Mouse (Mus musculus): ENCODE results near the gene Cald1. TPM values are rescaled to one million over a fixed set of nuclear protein-coding genes. Genes with fewer than 3 reads are reported as not detected.

The Cald1 gene
- polyA plus RNA-seq, 1 experiment from 2014 or later: 173 TPM

DNA sequence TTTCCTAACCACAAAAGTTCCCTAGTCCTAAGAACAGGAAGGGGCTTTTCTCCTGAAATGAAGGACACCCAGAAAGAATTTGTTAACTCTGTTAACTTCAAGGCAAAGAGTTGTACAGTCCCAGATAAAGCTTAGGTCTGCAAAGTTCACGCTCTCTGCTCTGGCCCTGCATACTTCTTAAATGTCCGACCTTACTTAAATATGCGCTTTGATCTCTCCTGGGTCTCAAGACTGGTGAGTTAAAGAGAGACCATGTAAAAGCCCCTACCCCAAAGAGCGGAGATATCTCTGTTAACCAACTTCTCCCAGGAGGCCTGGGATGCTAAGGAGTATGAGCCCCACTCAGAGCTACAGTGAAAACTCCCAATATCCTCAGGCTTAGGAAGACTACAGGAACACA, 119.4 kb downstream of the Cald1 start:
- Histone ChIP-seq H3K36me3 (peaks cover 10% of the 10 kb centered on the region; the same call in 1 of the 2 replicates), H3K27me3 (replicated peaks) (no peaks in the 10 kb centered on the region), H3K4me2 (no peak overlapping the region), H3K9ac (peak overlapping the region; percentile 56; the same call in 1 of the 2 replicates), H3K27ac (replicated peaks) (peak overlapping the region; percentile 88), H3K4me3 (no peak overlapping the region), H3K4me1 (peaks cover 97% of the 10 kb centered on the region), H3K9me3 (no peaks in the 10 kb centered on the region)
- no peak for ATAC-seq (ENCODE audit: extremely low read depth, insufficient number of reproducible peaks, low FRiP score, low TSS enrichment)
- WGBS: 51% methylated on average over 4 of the region's 4 CpGs

DNA sequence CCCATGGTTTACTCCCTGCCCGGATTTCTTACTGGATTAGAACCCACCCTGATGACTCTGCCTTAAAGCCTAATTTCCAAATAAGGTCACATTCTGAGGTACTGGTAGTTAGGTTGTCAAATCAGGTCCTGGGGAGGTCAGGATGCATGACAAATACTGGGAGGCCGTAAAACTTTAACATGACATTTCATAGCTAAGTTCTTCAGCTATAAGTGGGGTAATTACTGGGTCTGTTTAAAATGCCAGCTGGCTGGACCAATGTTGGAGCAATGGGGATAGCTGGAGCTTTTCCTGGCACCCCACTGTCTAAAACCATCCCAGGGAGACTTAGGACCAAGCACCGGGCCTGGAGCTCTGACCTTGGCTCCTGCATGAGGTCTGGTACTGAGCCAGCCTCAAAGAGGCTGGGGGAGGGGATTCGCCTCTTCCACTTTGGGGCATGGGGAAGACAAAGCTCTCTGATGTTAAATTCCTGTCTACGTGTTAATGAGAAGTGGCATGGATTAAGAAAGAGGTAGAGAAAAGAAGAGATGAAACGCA, 120.9 kb downstream of the Cald1 start:
- H3K4me1 ChIP-seq: peaks cover 92% of the 10 kb centered on the region
- WGBS: 52% methylated on average over 6 of the region's 6 CpGs

DNA sequence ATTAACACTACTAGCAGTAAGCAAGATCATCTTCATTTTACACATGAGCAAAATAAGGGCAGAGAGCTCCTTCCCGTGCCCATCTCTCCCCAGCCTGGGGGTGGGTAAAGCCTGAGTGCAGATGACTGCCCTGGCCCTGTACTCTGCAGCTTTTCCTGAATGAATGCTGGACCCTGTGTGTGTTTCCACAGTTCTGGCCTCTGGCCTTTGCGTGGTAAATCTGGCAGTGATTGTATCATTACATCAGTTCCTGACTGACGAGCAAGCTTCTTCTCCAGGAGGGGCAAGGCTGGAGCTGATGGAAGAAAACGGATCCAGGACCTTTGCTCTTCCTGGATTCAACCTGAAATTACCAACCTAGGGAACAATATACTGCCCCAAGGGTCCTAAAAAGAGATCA, 122.1 kb downstream of the Cald1 start:
- no peak for ATAC-seq (ENCODE audit: extremely low read depth, insufficient number of reproducible peaks, low FRiP score, low TSS enrichment)
- Histone ChIP-seq H3K27me3 (replicated peaks) (no peaks in the 10 kb centered on the region), H3K4me2 (no peak overlapping the region), H3K27ac (replicated peaks) (peak overlapping the region; percentile 59), H3K36me3 (peaks cover 21% of the 10 kb centered on the region), H3K4me3 (no peak overlapping the region), H3K4me1 (peaks cover 82% of the 10 kb centered on the region), H3K9ac (no peak overlapping the region), H3K9me3 (0 out of 2 replicates have a peak, but pooled peaks cover 4% of the 10 kb centered on the region)
- 46% methylated on average over 4 of the region's 4 CpGs for WGBS

More for the DNA sequence above, 120.9 kb downstream of the Cald1 start:
- Histone ChIP-seq H3K4me2 (no peak overlapping the region), H3K27me3 (replicated peaks) (no peaks in the 10 kb centered on the region), H3K9ac (peak overlapping the region; percentile 38), H3K9me3 (no peaks in the 10 kb centered on the region), H3K36me3 (peaks cover 13% of the 10 kb centered on the region), H3K4me3 (no peak overlapping the region), H3K27ac (replicated peaks) (peak overlapping the region; percentile 88)
- ATAC-seq (ENCODE audit: extremely low read depth, insufficient number of reproducible peaks, low FRiP score, low TSS enrichment): no peak

DNA sequence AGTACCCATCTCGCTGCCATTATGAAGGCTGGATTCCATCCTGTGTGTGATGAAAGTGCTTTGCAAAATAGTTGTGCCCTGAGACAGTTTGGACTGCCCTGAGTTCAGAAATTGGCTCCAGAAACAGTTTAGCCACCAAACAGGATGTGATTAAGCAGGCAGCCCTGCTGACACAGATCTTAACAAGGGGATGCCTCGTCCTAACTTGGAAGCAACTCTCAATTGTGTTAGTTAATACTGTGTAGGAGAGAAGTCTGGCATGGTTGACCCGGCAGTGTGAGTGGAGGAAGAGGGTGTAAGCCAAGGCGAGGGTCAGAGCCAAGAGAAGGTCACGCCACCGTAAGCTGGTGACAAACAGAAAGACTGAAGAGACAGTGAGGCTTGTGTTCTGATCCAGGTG, 123.4 kb downstream of the Cald1 start:
- no peak for ATAC-seq (ENCODE audit: extremely low read depth, insufficient number of reproducible peaks, low FRiP score, low TSS enrichment)
- H3K4me1 ChIP-seq: peaks cover 79% of the 10 kb centered on the region

DNA sequence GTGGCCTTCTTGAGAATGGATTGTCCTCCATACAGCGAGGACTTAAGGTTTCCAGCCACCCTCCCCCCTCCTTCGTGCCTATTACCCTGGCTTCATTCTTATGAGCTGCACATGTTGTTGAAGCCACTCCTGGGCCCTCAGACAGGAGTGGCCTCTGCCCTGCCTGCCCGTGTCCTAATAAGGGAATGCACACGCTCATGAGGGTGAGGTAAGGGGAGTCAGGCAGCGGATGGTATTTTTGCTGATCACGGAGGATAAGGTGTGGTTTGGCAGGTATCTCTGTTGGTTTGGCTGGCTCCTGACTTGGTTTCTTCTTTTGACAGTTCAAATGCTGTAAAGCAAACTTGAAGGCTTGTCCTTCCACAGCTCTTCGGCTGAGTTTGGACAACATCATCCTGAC, 124.4 kb downstream of the Cald1 start:
- no peak; the same call in 1 of the 2 replicates for ATAC-seq (ENCODE audit: extremely low read depth, insufficient number of reproducible peaks, low FRiP score, low TSS enrichment)
- WGBS: 45% methylated on average over 7 of the region's 7 CpGs
- Histone ChIP-seq H3K9me3 (0 out of 2 replicates have a peak, but pooled peaks cover 4% of the 10 kb centered on the region), H3K4me1 (peaks cover 79% of the 10 kb centered on the region), H3K27me3 (replicated peaks) (no peaks in the 10 kb centered on the region), H3K36me3 (peaks cover 21% of the 10 kb centered on the region), H3K9ac (no peak overlapping the region), H3K4me3 (no peak overlapping the region), H3K4me2 (no peak overlapping the region), H3K27ac (replicated peaks) (peak overlapping the region; percentile 59)

More for the DNA sequence above, 123.4 kb downstream of the Cald1 start:
- WGBS: 49% methylated on average over 6 of the region's 6 CpGs
- peaks cover 21% of the 10 kb centered on the region for H3K36me3 ChIP-seq
- H3K27me3 ChIP-seq (replicated peaks): no peaks in the 10 kb centered on the region
- H3K4me3 ChIP-seq: no peak overlapping the region
- peak overlapping the region; percentile 59 for H3K27ac ChIP-seq (replicated peaks)
- H3K9ac ChIP-seq: peak overlapping the region; percentile 33
- no peak overlapping the region for H3K4me2 ChIP-seq
- 0 out of 2 replicates have a peak, but pooled peaks cover 4% of the 10 kb centered on the region for H3K9me3 ChIP-seq

DNA sequence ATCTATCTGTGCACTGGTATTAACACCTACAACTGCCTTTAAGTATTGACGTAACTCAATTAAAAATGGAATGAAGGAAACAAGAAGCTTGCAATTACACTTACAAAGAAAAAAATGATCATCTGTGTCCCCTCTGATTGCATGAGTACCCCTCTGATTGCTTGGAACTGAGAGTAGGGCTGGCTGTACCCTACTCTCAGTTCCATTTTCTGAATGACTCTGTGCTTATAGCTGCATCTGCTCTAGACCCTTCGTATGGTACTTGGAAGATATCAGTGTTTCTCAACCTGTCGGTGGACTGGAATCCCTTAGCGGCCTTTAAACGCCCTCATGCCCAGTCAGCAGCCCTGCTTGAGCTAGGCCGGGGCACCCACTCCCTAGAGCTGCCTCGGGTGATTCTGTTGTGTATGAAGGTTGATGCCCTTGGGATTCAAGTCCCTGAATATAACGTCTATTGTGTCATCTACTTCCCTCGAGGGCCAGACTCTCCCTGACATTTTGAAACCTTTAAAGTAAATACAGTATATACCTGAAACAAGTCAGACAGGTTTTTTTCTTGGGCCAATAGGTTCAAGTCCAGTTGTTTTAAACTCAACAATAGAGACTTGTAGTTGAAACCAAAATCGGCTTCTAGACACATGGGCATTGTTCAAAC, 125.1 kb downstream of the Cald1 start:
- no peak overlapping the region for H3K9ac ChIP-seq
- peaks cover 21% of the 10 kb centered on the region for H3K36me3 ChIP-seq
- ATAC-seq (ENCODE audit: extremely low read depth, insufficient number of reproducible peaks, low FRiP score, low TSS enrichment): no peak
- H3K27ac ChIP-seq (replicated peaks): peak overlapping the region; percentile 59
- 80% methylated on average over 10 of the region's 10 CpGs for WGBS
- no peak overlapping the region for H3K4me2 ChIP-seq
- H3K4me3 ChIP-seq: no peak overlapping the region
- H3K9me3 ChIP-seq: 0 out of 2 replicates have a peak, but pooled peaks cover 4% of the 10 kb centered on the region
- no peaks in the 10 kb centered on the region for H3K27me3 ChIP-seq (replicated peaks)
- peaks cover 78% of the 10 kb centered on the region for H3K4me1 ChIP-seq

DNA sequence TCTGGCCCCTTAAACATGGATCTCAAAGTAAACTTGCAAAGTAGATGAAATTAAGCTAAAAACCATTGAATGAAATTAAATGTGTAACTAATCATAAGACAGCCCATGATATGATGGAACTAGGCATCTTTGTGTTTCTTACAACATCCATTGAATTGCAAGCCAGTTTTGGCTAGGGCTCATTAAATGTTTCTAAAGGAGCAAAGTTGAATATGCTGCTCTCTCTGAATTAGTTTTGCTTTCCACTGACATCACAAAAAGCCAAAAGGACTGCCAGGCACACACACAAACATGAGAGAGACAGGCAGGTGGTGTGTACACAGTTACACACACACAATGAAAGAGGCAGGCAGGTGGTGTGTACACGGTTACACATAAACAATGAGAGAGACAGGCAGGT, 127.4 kb downstream of the Cald1 start:
- no peak for ATAC-seq (ENCODE audit: extremely low read depth, insufficient number of reproducible peaks, low FRiP score, low TSS enrichment)
- Histone ChIP-seq H3K4me2 (no peak overlapping the region), H3K4me1 (peaks cover 72% of the 10 kb centered on the region), H3K27me3 (replicated peaks) (no peaks in the 10 kb centered on the region), H3K9ac (no peak overlapping the region), H3K9me3 (0 out of 2 replicates have a peak, but pooled peaks cover 4% of the 10 kb centered on the region), H3K36me3 (peaks cover 14% of the 10 kb centered on the region), H3K27ac (replicated peaks) (no peak overlapping the region), H3K4me3 (no peak overlapping the region)
- 76% methylated on average over 1 of the region's 1 CpGs for WGBS

DNA sequence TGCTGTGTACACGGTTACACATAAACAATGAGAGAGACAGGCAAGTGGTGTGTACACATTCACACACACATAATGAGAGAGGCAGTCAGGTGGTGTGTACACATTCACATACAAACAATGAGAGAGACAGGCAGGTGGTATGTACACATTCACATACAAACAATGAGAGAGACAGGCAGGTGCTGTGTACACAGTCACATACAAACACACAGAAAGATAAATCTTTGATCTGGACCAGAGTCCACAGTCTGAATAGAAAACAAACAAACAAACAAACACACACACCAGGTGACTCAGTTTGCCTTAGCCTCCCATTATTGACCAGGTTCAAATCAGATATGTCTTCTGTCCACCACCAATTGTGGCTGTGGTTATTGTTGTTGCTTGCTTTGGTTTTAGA, 127.8 kb downstream of the Cald1 start:
- Histone ChIP-seq H3K27me3 (replicated peaks) (no peaks in the 10 kb centered on the region), H3K36me3 (peaks cover 11% of the 10 kb centered on the region), H3K4me1 (peaks cover 72% of the 10 kb centered on the region), H3K9ac (no peak overlapping the region), H3K4me3 (no peak overlapping the region), H3K27ac (replicated peaks) (no peak overlapping the region), H3K4me2 (no peak overlapping the region), H3K9me3 (0 out of 2 replicates have a peak, but pooled peaks cover 4% of the 10 kb centered on the region)
- ATAC-seq (ENCODE audit: extremely low read depth, insufficient number of reproducible peaks, low FRiP score, low TSS enrichment): no peak
- 74% methylated on average over 1 of the region's 1 CpGs for WGBS

DNA sequence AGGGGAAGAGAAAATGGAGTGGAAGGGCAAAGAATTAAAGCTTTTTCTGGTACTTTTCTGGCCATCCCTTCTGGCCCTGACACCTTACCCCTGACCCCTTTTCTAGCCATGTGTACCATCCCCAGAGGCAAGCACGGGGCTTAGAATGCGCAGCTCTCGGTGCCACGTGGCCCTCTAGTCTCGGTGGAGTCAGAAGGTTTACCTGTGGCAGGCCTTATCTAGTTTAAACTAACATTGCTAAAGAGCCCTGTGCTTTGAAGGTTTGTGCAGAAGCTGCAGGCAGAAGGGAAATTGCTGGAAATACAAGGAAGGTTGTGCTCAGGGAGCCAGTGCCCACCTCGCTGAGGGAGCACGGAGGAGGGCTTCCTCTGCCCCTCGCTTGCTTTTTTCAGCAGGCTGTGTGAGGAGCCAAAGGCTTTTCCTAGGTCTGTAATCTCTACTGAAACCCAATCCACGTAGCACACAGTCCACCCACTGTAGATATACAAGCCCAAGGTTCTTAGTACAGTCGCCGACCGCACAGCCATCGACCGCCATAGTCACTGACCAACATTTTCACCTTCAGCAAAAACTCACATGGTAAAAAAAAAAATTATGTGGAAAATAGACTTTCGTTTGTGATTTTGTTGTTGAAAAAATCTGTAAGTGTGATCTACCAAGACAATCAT, 129.2 kb downstream of the Cald1 start:
- WGBS: 76% methylated on average over 15 of the region's 15 CpGs
- H3K27ac ChIP-seq (replicated peaks): 0 out of 2 replicates have a peak overlapping the region, but pooled peaks have one; percentile 37
- no peak overlapping the region for H3K4me3 ChIP-seq
- peaks cover 65% of the 10 kb centered on the region for H3K4me1 ChIP-seq
- 0 out of 2 replicates have a peak overlapping the region, but pooled peaks have one; percentile 38 for H3K9ac ChIP-seq
- peaks cover 11% of the 10 kb centered on the region for H3K36me3 ChIP-seq
- no peak overlapping the region for H3K4me2 ChIP-seq
- H3K9me3 ChIP-seq: 0 out of 2 replicates have a peak, but pooled peaks cover 4% of the 10 kb centered on the region
- ATAC-seq (ENCODE audit: extremely low read depth, insufficient number of reproducible peaks, low FRiP score, low TSS enrichment): no peak
- H3K27me3 ChIP-seq (replicated peaks): no peaks in the 10 kb centered on the region

DNA sequence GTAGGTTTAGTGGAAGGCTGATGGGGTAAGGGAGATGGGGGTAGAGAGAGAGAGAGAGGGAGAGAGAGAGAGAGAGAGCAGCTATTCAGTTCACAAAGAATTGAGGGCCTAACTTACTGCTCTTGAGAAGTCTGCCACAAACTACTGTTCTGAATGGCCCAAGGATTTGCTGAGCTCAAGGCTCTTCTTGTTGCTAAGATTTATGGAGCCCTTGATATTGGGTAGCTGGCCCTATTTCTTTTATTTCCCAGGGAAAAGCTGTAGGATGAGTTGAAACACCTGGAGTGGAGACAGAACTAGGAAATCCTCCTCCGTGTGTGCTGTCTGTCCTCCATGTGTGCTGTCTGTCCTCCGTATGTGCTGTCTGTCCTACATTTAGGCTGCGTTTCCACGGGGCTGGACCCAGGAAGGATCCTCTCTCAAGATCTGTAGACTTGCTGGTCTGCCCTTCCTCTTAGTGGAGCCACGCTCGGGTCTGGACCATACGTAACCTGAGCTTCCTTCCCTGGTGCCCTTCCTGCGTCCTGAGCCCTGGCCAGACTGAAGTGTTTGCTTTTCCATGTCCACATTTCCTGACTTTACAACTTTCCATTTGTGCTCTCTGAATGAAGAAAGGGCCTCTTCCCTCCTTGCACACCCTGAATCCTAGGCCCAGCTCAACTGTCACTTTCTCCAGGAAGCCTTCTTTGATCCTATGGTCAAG, 131.3 kb downstream of the Cald1 start:
- Histone ChIP-seq H3K36me3 (peaks cover 4% of the 10 kb centered on the region), H3K27ac (replicated peaks) (peak overlapping the region; percentile 76), H3K4me3 (no peak overlapping the region), H3K4me1 (peaks cover 56% of the 10 kb centered on the region), H3K9ac (no peak overlapping the region), H3K27me3 (replicated peaks) (no peaks in the 10 kb centered on the region), H3K9me3 (0 out of 2 replicates have a peak, but pooled peaks cover 2% of the 10 kb centered on the region), H3K4me2 (no peak overlapping the region)
- 48% methylated on average over 8 of the region's 8 CpGs for WGBS
- ATAC-seq (ENCODE audit: extremely low read depth, insufficient number of reproducible peaks, low FRiP score, low TSS enrichment): no peak

DNA sequence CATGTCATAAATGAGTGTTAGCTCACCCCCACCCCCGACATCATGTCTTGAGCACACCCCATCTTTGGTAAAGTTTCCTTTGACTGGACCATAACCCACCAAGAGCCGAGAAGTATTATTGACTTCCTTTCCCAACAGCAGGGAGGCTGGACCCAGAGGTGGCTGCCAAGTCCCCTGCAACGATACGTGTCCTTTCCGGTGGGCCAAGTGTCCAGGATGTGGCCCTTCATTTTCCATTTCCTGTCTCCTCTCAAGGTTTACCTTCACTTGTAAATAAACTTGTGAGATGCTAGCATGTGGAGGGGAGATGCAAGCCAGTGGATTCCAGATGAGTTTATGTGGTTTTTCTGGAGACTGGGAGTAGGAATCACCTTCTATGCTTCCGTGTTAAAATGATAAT, 132.7 kb downstream of the Cald1 start:
- 64% methylated on average over 6 of the region's 6 CpGs for WGBS
- no peaks in the 10 kb centered on the region for H3K9me3 ChIP-seq
- H3K36me3 ChIP-seq: no peaks in the 10 kb centered on the region
- no peaks in the 10 kb centered on the region for H3K27me3 ChIP-seq (replicated peaks)
- H3K27ac ChIP-seq (replicated peaks): peak overlapping the region; percentile 43
- no peak overlapping the region for H3K9ac ChIP-seq
- H3K4me3 ChIP-seq: no peak overlapping the region
- peaks cover 64% of the 10 kb centered on the region for H3K4me1 ChIP-seq
- no peak overlapping the region for H3K4me2 ChIP-seq
- no peak for ATAC-seq (ENCODE audit: extremely low read depth, insufficient number of reproducible peaks, low FRiP score, low TSS enrichment)

All from heart, embryonic 13.5 days (tissue).